Mouse (Mus musculus) heart, adult 2 months (tissue): Measurements from ENCODE around the gene Pim3.

ENCODE experiments used
- CTCF ChIP-seq: fragments of 200-600 bp; IDR thresholded peaks from 2 replicates; pipeline ENCODE4 v1.8.1; 2022; ENCODE audit warnings: antibody characterized with exemption, mild to moderate bottlenecking, moderate library complexity
- EP300 ChIP-seq: fragments of 200-500 bp; IDR thresholded peaks from 2 replicates; pipeline ENCODE4 v1.6.1; 2011; ENCODE audit warnings: low read depth, low read length, control low read depth; ENCODE audit not compliant: insufficient read depth
- POLR2A ChIP-seq: fragments of 200-500 bp; IDR thresholded peaks from 2 replicates; pipeline ENCODE4 v1.6.1; 2011; ENCODE audit warnings: mild to moderate bottlenecking, low read depth, low read length, control low read depth; ENCODE audit not compliant: insufficient read depth

- no peak for TF ChIP-seq CTCF
- peak; percentile 77 for TF ChIP-seq POLR2A
- TF ChIP-seq EP300: peak; percentile 100
Observed at GRCm38 (mm10) chr15:88850146-88850826, 11.7 kb upstream of the Pim3 start.
